Mouse (Mus musculus) thymus, postnatal 36 days (tissue): Measurements from ENCODE around the gene C2cd4a.
A peak's percentile ranks its signal among the peaks of the same experiment; 100 is the strongest.

ENCODE experiments used
- DNase-seq, 2 experiments: peaks; one replicate each; pipeline ENCODE4 v3.0.0; 2022; ENCODE audit warnings: mixed read lengths in 2 of 2

C2cd4a gene

DNA sequence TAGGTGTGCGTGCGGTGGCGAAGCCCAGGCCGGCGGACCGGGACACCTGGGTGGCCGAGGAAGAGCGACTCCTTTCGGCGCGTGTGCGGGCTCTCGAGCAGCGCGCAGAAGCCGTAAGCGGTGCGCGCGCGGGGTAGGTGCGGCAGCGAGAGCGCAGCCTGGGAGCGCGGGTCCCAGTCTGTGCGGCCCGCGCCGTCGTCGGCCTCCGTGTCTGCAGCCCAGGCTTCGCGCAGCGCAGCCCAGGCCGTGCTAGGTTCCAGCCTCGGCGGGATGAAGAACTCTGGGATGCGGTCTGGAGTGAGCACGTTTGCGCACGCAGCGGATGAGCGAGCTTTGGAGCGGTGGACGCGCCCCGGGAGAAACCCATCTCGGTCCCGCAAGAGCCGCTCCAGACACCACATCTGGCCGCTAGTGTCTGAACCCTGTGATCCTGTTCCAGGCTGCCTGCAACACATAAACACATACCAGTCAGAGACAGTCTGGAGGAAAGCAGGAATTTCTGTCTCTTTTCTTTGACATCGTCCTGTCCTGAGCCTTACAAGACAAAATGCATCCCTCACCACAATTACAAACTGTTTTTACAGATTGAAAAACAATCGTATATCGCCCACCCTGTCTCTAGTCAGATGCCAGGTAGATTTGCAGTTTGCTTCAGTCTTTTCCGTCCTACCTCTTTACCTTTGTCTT lies 628 bp downstream of the C2cd4a start:
- no peak for DNase-seq

DNA sequence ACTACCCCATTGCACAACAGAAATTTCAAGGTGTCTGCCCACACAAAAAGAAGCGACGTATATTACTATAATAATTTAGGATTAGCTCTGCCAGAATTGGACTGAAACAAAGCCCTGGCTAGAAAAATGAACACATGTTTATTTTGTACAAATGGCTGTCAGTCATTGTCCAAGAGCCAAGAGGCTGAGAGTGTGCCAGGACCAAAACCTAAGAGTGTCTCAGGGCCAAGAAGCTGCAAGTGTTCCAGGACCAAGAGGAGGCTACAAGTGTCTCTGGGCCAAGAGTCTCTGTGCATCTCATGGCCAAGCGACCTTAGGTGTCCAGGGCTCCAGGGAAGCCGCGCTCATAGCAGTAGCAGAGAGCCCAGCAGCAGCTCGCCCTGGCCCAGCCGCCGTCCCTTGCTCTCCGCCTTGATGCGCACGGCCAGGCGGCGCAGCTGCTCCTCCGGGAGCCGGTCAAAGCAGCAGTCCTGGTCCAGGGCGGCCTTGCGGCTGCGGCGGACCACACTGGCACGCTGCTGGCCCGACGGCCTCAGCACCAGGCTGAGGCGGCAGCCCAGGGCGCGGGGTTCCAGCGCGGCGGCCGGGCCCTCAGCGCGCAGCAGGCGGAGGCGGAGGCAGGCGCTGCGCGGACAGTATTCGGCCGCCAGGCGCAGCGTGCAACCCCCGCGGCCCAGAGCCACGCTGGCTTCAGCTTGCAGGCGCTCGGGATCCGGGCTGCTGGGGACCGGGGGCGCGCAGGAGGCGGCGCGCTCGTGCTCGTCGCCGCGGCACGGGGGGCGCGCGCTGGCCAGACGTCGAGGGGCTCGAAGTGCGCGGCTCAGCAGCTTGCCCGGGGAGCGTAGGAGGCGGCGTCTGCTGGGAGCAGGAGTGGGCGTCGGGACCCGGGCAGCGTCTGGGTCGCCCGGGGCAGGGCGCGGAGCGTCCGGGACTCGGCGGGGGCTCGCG lies 1.4 kb downstream of the C2cd4a start:
- peak; percentile 19 to 35 for DNase-seq

- DNase-seq = peak; percentile 48 to 61
These were observed 3.9 kb downstream of the C2cd4a start for GRCm38 (mm10) chr9:67828182-67828581.

- no peak for DNase-seq
These were observed 6.6 kb downstream of the C2cd4a start for GRCm38 (mm10) chr9:67825527-67825926.

GRCm38 (mm10) chr9:67823131-67823530 lies 9.0 kb downstream of the C2cd4a start:
- DNase-seq = no peak

DNA sequence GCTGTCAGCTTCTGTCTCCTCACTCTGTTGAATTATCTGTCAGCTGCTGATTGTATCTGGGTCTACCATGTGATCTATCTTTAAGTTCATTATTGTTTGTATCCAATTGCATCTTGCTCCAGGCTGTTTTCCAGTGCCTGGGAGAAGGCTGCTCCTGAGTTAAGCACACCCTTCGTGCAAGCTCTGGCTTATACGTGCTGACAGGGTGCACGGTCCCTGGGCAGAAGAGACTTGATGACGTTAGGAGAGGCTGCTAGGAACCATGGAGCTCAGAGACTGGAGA lies 13.5 kb downstream of the C2cd4a start:
- no peak for DNase-seq

DNA sequence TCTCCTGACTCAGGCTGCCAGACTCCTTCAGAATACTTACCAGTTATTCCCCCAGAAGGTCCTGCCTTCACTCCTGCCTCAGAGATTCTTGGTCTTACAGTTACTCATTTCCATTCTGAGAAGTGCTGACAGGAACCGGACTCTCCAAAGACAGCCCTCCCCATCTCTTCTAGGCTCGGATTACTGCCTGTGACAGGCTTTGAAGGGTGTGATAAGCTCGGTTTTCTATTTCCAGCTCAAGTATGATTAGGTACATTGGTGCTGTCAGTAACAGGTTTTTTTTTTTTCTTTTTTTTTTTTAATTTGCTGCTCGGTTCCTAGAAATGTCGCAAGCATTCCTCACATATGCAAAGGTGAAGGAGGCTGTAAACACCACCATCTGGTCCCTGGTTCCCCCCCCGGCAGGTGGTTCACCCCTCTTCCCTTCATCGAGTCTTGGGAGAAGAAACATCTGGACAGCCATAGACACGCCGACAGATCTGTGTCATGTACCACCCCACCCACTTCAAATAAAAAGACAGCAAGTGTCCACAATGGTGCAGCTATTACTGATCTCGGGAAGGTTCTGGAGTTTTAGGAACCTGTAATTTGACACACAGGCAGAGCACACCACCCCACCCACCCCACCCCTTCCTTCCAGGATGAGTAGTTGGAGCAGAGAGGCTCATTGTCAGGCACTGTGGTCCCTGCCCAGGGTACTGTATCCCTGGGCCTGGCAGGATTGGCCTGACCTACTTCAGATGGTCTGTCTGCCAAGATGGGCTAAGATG lies 14.0 kb downstream of the C2cd4a start:
- DNase-seq = no peak

- DNase-seq = no peak
These were observed 15.8 kb downstream of the C2cd4a start for GRCm38 (mm10) chr9:67816172-67816928.

DNA sequence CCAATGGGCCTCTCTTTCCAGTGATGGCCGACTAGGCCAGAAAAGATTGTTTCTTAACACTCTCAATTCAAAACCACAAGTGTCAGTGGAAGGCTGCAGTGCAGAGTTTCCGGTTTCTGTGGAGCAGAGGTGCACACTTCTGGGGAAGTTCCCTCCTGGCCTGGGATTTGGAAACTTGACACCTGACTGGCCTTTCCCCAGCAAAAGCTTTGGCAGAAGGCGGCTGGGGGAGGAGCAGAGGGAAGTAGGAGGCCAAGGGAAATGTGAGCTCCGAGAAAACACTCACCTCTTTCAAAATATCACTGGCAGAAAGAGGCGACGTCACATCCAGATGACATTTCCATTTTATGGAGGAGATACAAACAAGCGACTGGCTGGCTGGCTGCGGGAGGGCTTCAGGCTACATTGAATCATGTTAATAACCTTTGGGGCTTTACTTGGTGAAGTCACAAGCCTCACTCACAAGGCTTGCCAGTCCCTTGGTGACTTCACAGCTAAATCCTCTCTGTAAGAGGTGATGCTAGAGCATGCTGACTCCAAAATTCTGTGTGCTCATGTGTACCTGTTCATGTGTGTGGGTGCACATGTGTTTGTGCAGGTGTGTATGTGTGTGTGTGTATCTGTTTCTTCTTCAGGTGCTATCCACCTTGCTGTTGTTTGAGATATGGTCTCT lies 18.3 kb downstream of the C2cd4a start:
- DNase-seq = no peak

DNA sequence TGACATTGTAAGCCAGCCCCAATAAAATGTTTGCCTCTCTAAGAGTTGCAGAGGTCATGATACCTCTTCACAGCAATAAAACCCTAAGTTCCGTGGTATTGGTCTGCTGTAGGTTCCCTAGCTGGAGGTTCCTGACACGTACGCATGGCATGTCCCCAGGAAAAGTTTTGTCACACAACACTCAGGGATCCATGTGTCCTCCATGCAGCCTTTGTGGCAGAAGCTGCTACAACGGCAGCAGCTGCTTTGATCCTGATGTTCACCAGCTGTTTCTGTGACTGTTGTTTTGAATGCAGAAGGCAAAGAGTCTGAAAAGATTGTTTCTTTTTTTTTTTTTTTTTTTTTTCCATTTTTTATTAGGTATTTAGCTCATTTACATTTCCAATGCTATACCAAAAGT lies 19.0 kb downstream of the C2cd4a start:
- no peak for DNase-seq

GRCm38 (mm10) chr9:67811116-67811515 lies 21.0 kb downstream of the C2cd4a start:
- DNase-seq = no peak

- DNase-seq = no peak
These were observed 21.6 kb downstream of the C2cd4a start for GRCm38 (mm10) chr9:67810527-67810926.

GRCm38 (mm10) chr9:67807000-67807399 lies 25.1 kb downstream of the C2cd4a start:
- no peak for DNase-seq

GRCm38 (mm10) chr9:67802241-67802640 lies 29.9 kb downstream of the C2cd4a start:
- peak; percentile 23 to 42 for DNase-seq

DNA sequence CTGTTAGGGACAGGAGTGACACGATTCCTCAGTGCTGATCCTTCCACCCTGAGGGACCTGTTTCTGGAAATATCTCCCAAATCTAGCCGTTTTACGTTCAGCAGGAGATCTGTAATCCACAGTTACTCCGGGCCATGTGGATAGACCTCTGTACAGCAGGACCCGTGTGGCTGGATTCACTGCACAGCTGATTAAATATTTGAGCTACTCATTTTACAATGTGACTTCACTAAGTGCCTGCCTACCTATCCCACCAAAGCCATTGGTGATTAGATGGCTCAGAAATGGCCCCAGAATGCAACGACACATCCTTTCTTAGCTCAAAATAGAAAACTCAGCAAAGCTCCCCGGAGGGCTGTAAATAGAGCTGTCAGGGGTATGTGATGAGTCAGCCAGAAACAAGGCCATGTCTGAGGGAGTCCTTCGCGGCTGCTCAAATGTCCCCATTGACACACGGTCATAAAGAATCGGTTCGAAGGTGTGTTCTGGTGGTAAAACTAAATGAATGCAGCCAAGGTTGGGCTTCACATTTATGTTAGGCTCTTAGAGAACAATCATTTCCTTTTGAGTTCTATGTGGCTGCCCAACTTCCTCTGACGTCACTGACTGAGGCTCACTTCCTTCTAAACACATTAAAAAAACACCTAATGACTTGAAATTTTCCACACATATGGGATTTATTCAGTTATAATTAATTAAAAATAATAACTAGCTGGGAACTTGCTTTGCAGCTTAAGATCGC lies 32.9 kb downstream of the C2cd4a start:
- DNase-seq = no peak

GRCm38 (mm10) chr9:67795205-67795675 lies 36.9 kb downstream of the C2cd4a start:
- DNase-seq = no peak

GRCm38 (mm10) chr9:67794668-67795067 lies 37.5 kb downstream of the C2cd4a start:
- no peak for DNase-seq

DNA sequence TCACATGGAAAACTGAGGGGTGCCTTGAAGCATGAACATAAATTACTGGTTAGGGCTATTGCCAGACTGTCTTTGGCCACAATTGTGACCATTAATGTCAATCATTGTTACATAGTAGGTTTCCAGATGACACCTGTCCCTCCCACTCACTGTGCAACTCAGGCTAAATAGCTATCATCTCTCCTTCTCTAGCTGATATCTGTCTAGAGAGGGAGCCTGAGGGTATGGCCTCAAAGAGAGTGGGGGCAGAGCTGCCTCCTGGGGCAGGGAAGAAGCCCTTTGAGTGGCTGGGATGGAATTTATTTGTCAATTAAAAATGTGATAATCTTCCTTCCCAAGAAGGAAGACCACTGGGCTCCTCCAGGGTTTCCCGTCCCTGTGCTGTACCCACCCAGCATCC lies 37.9 kb downstream of the C2cd4a start:
- no peak for DNase-seq

GRCm38 (mm10) chr9:67793501-67793900 lies 38.6 kb downstream of the C2cd4a start:
- no peak for DNase-seq

GRCm38 (mm10) chr9:67792405-67792804 lies 39.7 kb downstream of the C2cd4a start:
- DNase-seq = no peak

GRCm38 (mm10) chr9:67787671-67788070 lies 44.5 kb downstream of the C2cd4a start:
- no peak for DNase-seq
